Mouse (Mus musculus) midbrain, embryonic 13.5 days (tissue): ENCODE measurements around the gene Cyp4x1. TPM values are rescaled to one million over a fixed set of nuclear protein-coding genes. Genes with fewer than 3 reads are reported as not detected.

Experiments
- ATAC-seq: fragments of 200-750 bp; cut with Nextera tagmentation; 2 replicates; pipeline ENCODE4 v1.8.0; 2017; ENCODE audit warnings: mild to moderate bottlenecking, moderate TSS enrichment, moderate library complexity
- H3K27ac ChIP-seq: fragments of 300-500 bp; sonication (generic); 2 replicates; pipeline ENCODE4 v1.5.1; 2015; ENCODE audit warnings: inconsistent platforms, mild to moderate bottlenecking, moderate library complexity
- H3K27me3 ChIP-seq: fragments of 300-500 bp; sonication (generic); 2 replicates; pipeline ENCODE4 v1.6.1; 2015; ENCODE audit warnings: mild to moderate bottlenecking, inconsistent platforms
- H3K36me3 ChIP-seq: fragments of 300-500 bp; sonication (generic); 2 replicates; pipeline ENCODE4 v1.6.1; 2015; ENCODE audit warnings: mild to moderate bottlenecking, inconsistent platforms
- H3K4me1 ChIP-seq: fragments of 300-500 bp; sonication (generic); replicated peaks from 2 replicates; pipeline ENCODE4 v1.6.1; 2015; ENCODE audit warnings: inconsistent platforms
- H3K4me2 ChIP-seq: fragments of 300-500 bp; sonication (generic); replicated peaks from 2 replicates; pipeline ENCODE4 v1.6.1; 2015; ENCODE audit warnings: moderate library complexity, mild to moderate bottlenecking, inconsistent platforms
- H3K4me3 ChIP-seq: fragments of 300-500 bp; sonication (generic); replicated peaks from 2 replicates; pipeline ENCODE4 v1.5.1; 2015; ENCODE audit warnings: mild to moderate bottlenecking, inconsistent platforms
- H3K9ac ChIP-seq: fragments of 300-500 bp; sonication (generic); replicated peaks from 2 replicates; pipeline ENCODE4 v1.6.1; 2015; ENCODE audit warnings: mild to moderate bottlenecking, inconsistent platforms
- H3K9me3 ChIP-seq: fragments of 300-500 bp; sonication (generic); 2 replicates; pipeline ENCODE4 v1.6.1; 2016; ENCODE audit warnings: mild to moderate bottlenecking, inconsistent platforms
- WGBS: fragments of 180-500 bp; shearing (Covaris S2); methylation state at CpG from one replicate; pipeline ENCODE4 v1.1.7; 2015; 5-methylcytosine and 5-hydroxymethylcytosine counted together
- polyA plus RNA-seq: library from polyadenylated mRNA; unstranded; fragments of >200 nt; fragmentation: Nextera tagmentation; extraction: Ambion mirVana; gene quantifications from 2 replicates; pipeline ENCODE4 v1.2.1, GENCODE M21; 2015

The Cyp4x1 gene
- polyA plus RNA-seq, 1 experiment from 2014 or later: 3.6 TPM

DNA sequence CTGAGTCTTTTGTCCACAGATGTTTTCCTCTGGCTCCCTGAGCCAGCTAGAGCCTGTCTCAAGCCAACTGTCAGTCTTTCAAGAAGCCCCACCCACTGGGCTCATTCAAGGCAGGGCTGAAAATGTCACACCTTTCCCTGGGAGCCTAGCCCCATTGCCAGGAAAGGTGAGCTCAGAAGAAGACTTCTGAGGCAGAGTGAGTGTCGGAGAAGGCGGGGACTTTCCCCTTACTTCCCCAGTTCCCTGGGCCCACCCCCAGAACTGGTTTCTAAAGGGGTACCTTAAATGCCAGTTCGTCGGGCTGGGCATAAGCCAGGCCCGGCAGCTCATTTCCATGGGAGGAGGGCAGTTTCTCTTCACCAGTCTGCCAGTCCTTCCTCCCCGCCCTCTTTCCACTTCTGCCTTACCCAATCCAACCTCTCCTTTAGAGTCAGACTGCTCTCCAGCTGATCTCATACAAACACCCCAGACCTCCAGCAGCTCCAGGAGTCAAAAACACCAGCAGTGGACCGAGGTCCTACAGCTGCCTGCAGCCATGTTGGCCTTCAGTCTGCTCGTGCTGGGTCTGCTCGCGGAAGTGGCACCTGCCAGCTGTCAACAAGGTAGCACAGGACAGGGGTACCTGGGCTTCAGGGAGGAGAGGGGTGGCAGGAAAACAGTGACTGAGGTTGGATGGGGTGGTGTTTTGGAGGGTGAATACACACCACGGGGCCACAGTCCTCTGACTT, 45.3 kb downstream of the Cyp4x1 start, which contains the start of gene Pdzk1ip1:
TSS of gene Pdzk1ip1 (plus strand) at position 98 of the 728 bp plus-strand sequence.
- no peak within 1 kb of the TSS for H3K4me3 ChIP-seq
- no peaks in the 10 kb centered on the region for H3K9me3 ChIP-seq
- no peak within 1 kb of the TSS for H3K27ac ChIP-seq
- H3K36me3 ChIP-seq: no peaks in the 10 kb centered on the region
- 32% methylated on average over 11 of the region's 11 CpGs for WGBS
- no peak within 1 kb of the TSS for H3K4me2 ChIP-seq
- H3K4me1 ChIP-seq: no peaks in the 10 kb centered on the region
- H3K9ac ChIP-seq: no peak within 1 kb of the TSS
- peaks cover 32% of the 10 kb centered on the region for H3K27me3 ChIP-seq
- no peak for ATAC-seq

DNA sequence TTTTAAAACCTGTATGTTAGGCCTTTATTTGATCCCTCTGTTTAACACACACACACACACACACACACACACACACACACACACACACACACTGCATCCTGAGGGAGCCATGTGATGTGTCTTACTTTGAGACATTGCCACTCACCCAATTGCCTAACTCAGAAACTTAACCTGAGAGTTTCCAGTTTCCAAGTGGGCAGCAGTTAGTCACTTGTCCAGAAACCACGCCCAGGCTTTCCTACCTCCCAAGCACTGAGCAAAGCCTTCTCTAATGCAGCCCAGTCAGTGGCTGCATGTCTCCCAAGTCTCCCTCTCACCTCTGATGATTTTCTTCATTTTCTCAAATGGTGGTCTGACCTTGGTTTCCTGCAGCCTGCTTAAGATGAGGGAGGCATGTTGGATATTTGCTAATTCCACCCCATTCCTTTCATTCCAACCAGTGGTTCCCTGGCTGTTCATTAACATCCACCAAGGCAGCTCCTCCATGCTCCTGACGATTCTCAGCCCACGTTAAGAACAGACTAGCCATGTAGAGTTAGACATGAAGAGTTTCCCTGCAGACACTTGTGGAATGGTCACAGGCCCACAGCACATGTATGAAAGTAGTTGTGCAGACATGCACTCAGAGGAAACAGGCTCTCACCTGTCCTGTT, 47.2 kb downstream of the Cyp4x1 start:
- Histone ChIP-seq H3K27ac (no peak overlapping the region), H3K9me3 (no peaks in the 10 kb centered on the region), H3K4me1 (no peaks in the 10 kb centered on the region), H3K27me3 (peaks cover 28% of the 10 kb centered on the region), H3K4me3 (no peak overlapping the region), H3K36me3 (no peaks in the 10 kb centered on the region), H3K9ac (no peak overlapping the region), H3K4me2 (no peak overlapping the region)
- WGBS: 69% methylated on average over 3 of the region's 3 CpGs
- ATAC-seq: no peak

DNA sequence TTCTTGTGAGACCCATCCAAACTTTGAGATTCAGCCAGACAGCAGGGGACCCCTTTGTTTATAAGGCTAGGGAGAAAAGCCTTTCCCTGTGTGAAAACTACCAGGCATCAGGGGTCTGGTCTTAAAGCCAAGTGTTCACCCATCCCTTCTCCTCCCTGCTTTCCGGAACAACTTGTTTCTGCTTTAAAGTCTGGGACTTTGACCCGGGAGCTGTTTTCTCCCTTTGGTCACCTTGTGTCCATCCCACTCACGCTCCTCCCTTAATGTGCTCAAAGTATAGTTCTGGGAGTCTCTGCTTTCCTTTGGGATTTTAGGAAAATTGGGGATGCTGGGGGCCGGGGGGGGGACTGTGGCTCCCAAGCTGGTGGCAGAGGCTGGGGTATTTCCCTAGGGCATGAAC, 47.8 kb downstream of the Cyp4x1 start:
- Histone ChIP-seq H3K9me3 (no peaks in the 10 kb centered on the region), H3K9ac (no peak overlapping the region), H3K36me3 (no peaks in the 10 kb centered on the region), H3K27me3 (peaks cover 28% of the 10 kb centered on the region), H3K4me1 (no peaks in the 10 kb centered on the region), H3K4me2 (no peak overlapping the region), H3K27ac (no peak overlapping the region), H3K4me3 (no peak overlapping the region)
- no peak for ATAC-seq
- WGBS: 64% methylated on average over 4 of the region's 4 CpGs

DNA sequence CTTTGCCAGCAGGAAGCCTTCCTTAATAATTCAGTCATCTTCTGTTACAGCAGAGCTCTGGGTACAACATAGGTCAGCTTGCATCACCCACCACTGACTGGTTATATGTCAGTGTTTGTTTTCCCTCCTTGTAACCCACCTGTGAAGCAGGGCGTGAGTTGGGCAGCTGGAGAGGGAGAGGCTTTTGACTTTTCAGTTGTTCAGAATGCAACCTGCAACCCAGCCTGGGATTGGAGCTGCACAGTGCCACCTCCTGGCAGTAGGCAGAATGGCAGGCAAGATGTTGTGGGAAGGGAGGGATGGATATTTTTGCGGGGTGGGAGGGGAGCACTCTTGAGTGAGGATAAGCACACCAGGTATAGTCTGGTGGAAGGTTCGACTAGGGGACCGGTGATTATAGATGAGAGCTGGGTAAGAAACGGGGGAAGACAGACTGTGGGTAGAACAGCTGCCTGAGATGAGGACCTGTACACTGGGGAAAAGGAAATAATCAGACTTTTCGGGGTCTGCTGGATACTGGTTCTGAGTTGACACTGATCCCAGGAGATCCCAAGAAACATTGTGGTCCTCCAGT, 48.5 kb downstream of the Cyp4x1 start:
- no peaks in the 10 kb centered on the region for H3K36me3 ChIP-seq
- no peak overlapping the region for H3K27ac ChIP-seq
- H3K4me1 ChIP-seq: no peaks in the 10 kb centered on the region
- H3K9ac ChIP-seq: no peak overlapping the region
- no peak overlapping the region for H3K4me3 ChIP-seq
- peaks cover 28% of the 10 kb centered on the region for H3K27me3 ChIP-seq
- peak; percentile 71 for ATAC-seq
- no peak overlapping the region for H3K4me2 ChIP-seq
- 23% methylated on average over 6 of the region's 6 CpGs for whole genome bisulfite sequencing
- no peaks in the 10 kb centered on the region for H3K9me3 ChIP-seq

DNA sequence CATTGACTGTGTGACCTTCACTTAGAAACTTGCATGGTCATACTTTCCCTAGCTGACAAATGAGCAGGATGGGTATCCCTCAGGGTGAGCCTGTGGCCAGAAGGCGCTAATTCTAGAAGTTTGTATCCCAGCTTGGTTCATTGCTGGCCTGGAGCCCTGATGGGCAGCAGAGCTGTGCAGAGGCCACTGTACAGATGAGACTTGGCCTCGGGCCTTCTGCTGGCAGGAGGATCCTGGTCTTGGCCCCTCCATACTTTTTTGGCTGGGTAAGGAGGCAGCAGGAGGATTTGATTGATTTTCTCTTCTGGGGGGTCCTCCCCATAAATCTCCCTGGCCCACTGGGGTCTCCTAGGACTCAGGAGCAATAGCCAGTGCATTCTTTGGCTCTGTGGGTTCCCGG, 51.0 kb downstream of the Cyp4x1 start:
- Histone ChIP-seq H3K4me3 (no peak overlapping the region), H3K9ac (no peak overlapping the region), H3K36me3 (no peaks in the 10 kb centered on the region), H3K27me3 (peaks cover 20% of the 10 kb centered on the region), H3K27ac (no peak overlapping the region), H3K9me3 (no peaks in the 10 kb centered on the region), H3K4me2 (no peak overlapping the region), H3K4me1 (peaks cover 20% of the 10 kb centered on the region)
- 83% methylated on average over 3 of the region's 3 CpGs for WGBS
- ATAC-seq: no peak

DNA sequence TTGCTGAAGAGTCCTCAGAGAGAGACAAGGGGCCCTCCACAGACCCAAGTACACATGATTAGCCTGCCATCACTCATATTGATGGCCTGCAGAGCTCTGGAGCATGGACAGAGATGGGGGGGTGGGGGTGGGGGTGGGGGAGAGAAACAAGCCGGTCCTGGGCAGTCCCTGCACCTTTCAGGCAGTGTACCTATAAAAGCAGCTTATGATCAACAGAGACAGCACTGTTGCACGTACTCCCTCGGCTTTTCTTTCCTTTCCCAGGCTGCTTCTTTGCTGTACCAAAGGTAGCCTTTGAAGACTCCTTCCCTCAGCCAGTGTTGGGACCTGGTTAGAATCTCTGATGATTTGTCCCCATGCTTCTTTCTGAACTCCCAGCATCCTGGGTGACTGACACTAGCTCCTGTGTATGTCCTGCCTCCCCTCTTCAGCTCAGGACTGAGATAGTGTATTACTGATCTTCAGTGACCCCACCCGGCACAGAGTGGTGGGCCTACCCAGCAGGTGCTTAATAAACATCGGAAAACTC, 54.2 kb downstream of the Cyp4x1 start:
- Histone ChIP-seq H3K9ac (peak overlapping the region; percentile 28; the same call in 1 of the 2 replicates), H3K4me3 (no peak overlapping the region)

DNA sequence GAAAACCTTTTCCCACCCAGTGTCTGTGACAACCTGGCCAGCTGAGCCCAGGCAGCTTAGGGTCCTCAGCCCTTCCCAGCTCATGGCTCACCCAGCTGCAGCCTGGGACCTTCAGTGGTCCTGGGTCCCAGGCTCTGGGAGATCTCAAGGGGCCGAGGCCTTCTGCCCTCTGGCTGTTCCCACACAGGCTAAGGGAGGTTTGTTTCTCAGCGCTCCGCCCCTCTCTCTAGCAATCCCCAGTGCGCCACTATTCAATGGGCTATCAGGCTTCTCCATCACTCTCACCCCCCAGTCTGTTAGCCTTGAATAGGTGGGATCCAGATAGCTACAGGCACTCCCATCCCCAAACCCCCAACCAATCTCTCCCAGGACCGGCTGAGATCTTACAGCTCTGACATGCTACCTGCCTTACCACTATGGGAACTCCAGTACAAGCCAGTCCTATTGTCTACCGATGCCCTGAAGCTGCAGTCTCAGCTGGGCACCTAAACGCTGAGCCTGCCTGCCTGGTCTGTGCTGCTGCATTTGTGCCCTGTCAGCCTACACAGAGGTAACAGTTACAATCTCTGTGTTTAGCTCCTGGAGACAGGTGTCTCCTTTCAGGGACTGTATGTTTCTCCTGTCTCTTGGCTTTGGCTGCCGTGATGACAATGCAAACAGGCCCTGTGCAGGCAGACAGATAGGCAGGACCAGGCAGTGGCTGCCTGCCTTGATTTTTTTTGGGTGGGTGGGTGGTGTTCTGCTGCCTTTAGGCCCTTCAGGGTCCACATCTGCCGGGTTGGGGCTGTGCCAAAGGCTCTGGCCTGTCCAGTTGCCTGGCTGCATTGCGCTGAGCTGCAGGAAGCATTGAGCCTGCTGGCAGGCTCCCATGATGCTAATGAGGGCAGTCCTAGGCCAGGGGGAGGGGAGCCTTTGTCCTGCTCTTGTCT, 54.9 kb downstream of the Cyp4x1 start:
- H3K9ac ChIP-seq: peak overlapping the region; percentile 28; the same call in 1 of the 2 replicates
- peak overlapping the region; percentile 16; the same call in 1 of the 2 replicates for H3K4me2 ChIP-seq
- H3K9me3 ChIP-seq: no peaks in the 10 kb centered on the region
- no peaks in the 10 kb centered on the region for H3K36me3 ChIP-seq
- H3K27me3 ChIP-seq: no peaks in the 10 kb centered on the region; the same call in 1 of the 2 replicates
- peaks cover 20% of the 10 kb centered on the region for H3K4me1 ChIP-seq
- H3K4me3 ChIP-seq: no peak overlapping the region
- WGBS: 11% methylated on average over 10 of the region's 10 CpGs
- H3K27ac ChIP-seq: peak overlapping the region; percentile 84
- ATAC-seq: peak; percentile 90

More for the DNA sequence above, 54.2 kb downstream of the Cyp4x1 start:
- peak; percentile 49 for ATAC-seq
- WGBS: 11% methylated on average over 5 of the region's 5 CpGs
- Histone ChIP-seq H3K27me3 (peaks cover under 1% of the 10 kb centered on the region; the same call in 1 of the 2 replicates), H3K4me1 (peaks cover 20% of the 10 kb centered on the region), H3K27ac (peak overlapping the region; percentile 84), H3K4me2 (peak overlapping the region; percentile 9), H3K36me3 (no peaks in the 10 kb centered on the region), H3K9me3 (no peaks in the 10 kb centered on the region)

DNA sequence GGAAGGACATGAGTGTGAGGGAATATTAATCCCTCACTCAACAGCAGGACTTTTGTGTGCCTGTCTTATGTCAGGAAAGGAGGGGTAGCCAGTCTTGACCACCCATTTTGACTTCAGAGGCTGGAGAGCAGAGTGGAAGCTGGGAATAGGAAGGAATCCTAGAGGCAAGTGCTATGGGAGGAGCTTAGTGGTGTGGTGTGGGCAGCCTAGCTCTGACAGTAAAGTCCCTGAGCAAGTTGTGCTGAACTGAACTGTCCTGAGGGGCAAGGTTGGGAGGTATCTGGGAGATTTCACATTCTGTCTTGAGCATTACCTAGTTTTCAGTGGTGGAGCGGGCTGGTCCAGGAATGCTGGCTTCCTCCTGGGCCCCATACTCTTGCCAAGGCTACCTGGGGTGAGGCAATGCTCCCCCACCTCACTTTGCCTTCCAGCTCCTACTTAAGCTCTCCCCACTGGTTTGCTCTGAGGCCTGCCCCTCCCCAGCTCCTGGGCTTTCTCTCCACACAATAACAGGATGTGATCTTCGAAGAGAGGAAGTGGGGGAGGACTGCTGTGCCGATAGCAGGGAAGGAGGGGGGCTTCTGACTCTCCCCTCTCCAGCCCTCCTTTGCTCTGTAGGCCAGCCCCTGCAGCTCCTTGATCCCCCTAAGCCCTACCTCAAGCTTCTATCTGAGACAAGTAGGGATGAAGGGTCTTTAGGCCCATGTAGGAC, 58.7 kb downstream of the Cyp4x1 start:
- H3K9me3 ChIP-seq: no peaks in the 10 kb centered on the region
- WGBS: 35% methylated on average over 3 of the region's 3 CpGs
- H3K27ac ChIP-seq: no peak overlapping the region
- H3K36me3 ChIP-seq: no peaks in the 10 kb centered on the region
- H3K9ac ChIP-seq: no peak overlapping the region
- H3K4me2 ChIP-seq: no peak overlapping the region
- H3K4me1 ChIP-seq: peaks cover 20% of the 10 kb centered on the region
- ATAC-seq: no peak
- no peaks in the 10 kb centered on the region for H3K27me3 ChIP-seq
- H3K4me3 ChIP-seq: no peak overlapping the region

DNA sequence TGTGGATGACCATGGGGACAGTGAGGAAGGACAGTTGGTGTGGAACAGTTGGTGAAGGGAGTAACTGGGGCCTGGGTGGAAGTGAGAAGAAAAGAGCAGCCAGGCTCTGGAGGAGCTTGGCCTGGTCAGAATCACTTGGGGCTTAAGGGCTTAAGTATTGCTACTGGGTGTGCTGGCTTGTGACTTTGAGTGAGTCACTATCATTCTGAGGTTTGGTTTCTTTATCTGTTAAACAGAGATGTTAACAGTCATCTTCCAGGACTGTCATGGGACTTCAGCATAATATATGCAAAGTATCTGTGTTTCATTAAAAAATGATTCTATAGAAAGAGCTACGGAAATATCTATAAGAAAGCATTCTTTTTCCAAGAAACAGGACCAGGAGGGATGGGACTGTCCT, 59.3 kb downstream of the Cyp4x1 start:
- Histone ChIP-seq H3K4me2 (no peak overlapping the region), H3K27me3 (no peaks in the 10 kb centered on the region), H3K36me3 (0 out of 2 replicates have a peak, but pooled peaks cover under 1% of the 10 kb centered on the region), H3K27ac (no peak overlapping the region), H3K4me3 (no peak overlapping the region), H3K9ac (no peak overlapping the region), H3K4me1 (peaks cover 16% of the 10 kb centered on the region), H3K9me3 (no peaks in the 10 kb centered on the region)
- no peak for ATAC-seq
- 76% methylated on average over 1 of the region's 1 CpGs for WGBS

DNA sequence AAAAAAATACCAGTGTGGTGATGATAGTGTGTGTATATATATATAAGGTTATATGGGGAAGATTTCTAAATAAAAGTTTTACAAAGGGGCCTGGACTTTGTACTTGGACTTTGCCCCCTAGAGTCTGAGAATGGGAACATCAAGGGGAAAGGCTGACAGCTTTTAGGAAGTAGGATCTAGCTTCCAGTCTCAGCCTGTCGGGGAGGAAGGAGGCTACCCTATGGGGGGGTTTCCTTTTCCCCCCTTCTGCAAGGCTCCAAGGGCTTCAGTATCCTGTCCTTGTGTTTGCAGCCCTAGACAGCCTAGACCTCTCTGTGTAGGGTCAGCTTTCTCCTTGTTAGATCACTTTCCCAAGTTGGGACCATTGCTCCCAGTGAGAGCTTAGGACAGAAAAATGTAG, 62.4 kb downstream of the Cyp4x1 start:
- no peaks in the 10 kb centered on the region for H3K4me1 ChIP-seq
- no peaks in the 10 kb centered on the region for H3K9me3 ChIP-seq
- ATAC-seq: no peak
- no peak overlapping the region for H3K4me3 ChIP-seq
- 0 out of 2 replicates have a peak, but pooled peaks cover 7% of the 10 kb centered on the region for H3K36me3 ChIP-seq
- peaks cover 14% of the 10 kb centered on the region for H3K27me3 ChIP-seq
- no peak overlapping the region for H3K4me2 ChIP-seq
- H3K27ac ChIP-seq: no peak overlapping the region
- H3K9ac ChIP-seq: no peak overlapping the region
- WGBS: 29% methylated on average over 1 of the region's 1 CpGs
